Mouse (Mus musculus) liver, postnatal 0 days (tissue): ENCODE measurements around the gene Cers1. TPM values are rescaled to one million over a fixed set of nuclear protein-coding genes. Genes with fewer than 3 reads are reported as not detected.

Experiments used
- ATAC-seq: fragments of 200-750 bp; cut with Nextera tagmentation; 2 replicates; pipeline ENCODE4 v1.8.0; 2017; ENCODE audit warnings: mild to moderate bottlenecking, moderate library complexity
- DNase-seq: peaks from one replicate; pipeline ENCODE4 v3.0.0-alpha.2; 2016
- H3K27ac ChIP-seq: fragments of 300-500 bp; sonication (generic); 2 replicates; pipeline ENCODE4 v1.5.1; 2014; ENCODE audit warnings: antibody characterized with exemption, moderate library complexity, mild to moderate bottlenecking, low read depth
- H3K27me3 ChIP-seq: fragments of 300-500 bp; sonication (generic); 2 replicates; pipeline ENCODE4 v1.6.1; 2014; ENCODE audit warnings: low read length, control low read depth, mixed read lengths; ENCODE audit not compliant: insufficient read depth
- H3K36me3 ChIP-seq: fragments of 300-500 bp; sonication (generic); replicated peaks from 2 replicates; pipeline ENCODE4 v1.6.1; 2014; ENCODE audit warnings: mild to moderate bottlenecking, control low read depth, low read length, moderate library complexity, mixed read lengths; ENCODE audit not compliant: insufficient read depth
- H3K4me1 ChIP-seq: fragments of 300-500 bp; sonication (generic); 2 replicates; pipeline ENCODE4 v1.6.1; 2014; ENCODE audit warnings: antibody characterized with exemption, mild to moderate bottlenecking, control low read depth; ENCODE audit not compliant: insufficient read depth
- H3K4me2 ChIP-seq: fragments of 300-500 bp; sonication (generic); 2 replicates; pipeline ENCODE4 v1.6.1; 2014; ENCODE audit warnings: low read depth, mild to moderate bottlenecking, low read length, moderate library complexity, mixed read lengths
- H3K4me3 ChIP-seq: fragments of 300-500 bp; sonication (generic); 2 replicates; pipeline ENCODE4 v1.5.1; 2014; ENCODE audit warnings: low read depth, low read length
- H3K9ac ChIP-seq: fragments of 300-500 bp; sonication (generic); replicated peaks from 2 replicates; pipeline ENCODE4 v1.6.1; 2014; ENCODE audit warnings: mild to moderate bottlenecking, moderate library complexity
- H3K9me3 ChIP-seq: fragments of 300-500 bp; sonication (generic); 2 replicates; pipeline ENCODE4 v1.6.1; 2016; ENCODE audit warnings: mild to moderate bottlenecking, control low read depth, low read length, mixed read lengths
- CTCF ChIP-seq: sonication (generic); IDR thresholded peaks from 2 replicates; pipeline ENCODE4 v1.5.1; 2016; ENCODE audit warnings: antibody characterized with exemption, low read depth
- EP300 ChIP-seq: IDR thresholded peaks from 2 replicates; pipeline ENCODE4 v1.6.1; 2016; ENCODE audit warnings: antibody characterized with exemption, low read depth, mild to moderate bottlenecking
- WGBS: fragments of 180-500 bp; shearing (Covaris S2); extraction: QIAGEN DNeasy Blood & Tissue Kit; methylation state at CpG from one replicate; pipeline ENCODE4 v1.1.7; 2014; ENCODE audit not compliant: insufficient replicate concordance; 5-methylcytosine and 5-hydroxymethylcytosine counted together
- polyA plus RNA-seq: library from polyadenylated mRNA; unstranded; fragments of >200 nt; fragmentation: Nextera tagmentation; extraction: Ambion mirVana; gene quantifications from 2 replicates; pipeline ENCODE4 v1.2.1, GENCODE M21; 2015

Gene Cers1
- polyA plus RNA-seq, 1 experiment from 2014 or later: not detected

DNA sequence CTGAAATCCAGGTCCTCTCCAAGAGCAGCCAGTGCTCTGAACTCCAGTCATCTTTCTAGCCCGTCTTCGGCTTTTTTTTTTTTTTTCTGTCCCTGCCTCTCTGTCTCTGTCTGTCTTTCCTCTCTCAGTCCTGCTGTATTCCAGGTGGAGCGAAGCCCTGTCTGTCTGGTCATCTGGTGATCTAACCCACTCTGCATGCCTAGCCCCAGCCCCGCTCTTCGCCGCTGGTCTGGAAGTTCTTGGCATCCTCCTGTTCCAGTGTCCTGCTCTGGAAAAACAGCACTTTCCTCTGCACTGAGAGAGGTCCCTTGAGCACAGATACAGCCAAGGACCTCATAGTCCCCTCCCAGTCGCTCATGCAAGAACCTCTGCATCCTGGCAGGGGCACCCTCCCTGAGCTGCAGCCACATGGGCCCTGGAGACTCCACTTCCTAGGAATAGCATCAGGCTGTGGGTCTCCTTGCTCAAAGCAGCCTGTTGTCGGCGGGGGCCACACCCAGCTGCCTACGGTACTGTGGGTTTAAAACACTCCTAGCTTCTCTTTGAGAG is 46.0 kb downstream of the Cers1 start:
- Histone ChIP-seq H3K36me3 (no peaks in the 10 kb centered on the region), H3K27me3 (no peaks in the 10 kb centered on the region), H3K4me3 (no peak overlapping the region), H3K4me1 (peaks cover 10% of the 10 kb centered on the region), H3K9ac (no peak overlapping the region), H3K4me2 (no peak overlapping the region), H3K27ac (no peak overlapping the region), H3K9me3 (no peaks in the 10 kb centered on the region)
- 79% methylated on average over 10 of the region's 10 CpGs for WGBS
- no peak for DNase-seq
- TF ChIP-seq CTCF (no peak), EP300 (no peak)
- ATAC-seq: no peak

GRCm38 (mm10) chr8:70364066-70364465 is 48.5 kb downstream of the Cers1 start:
- Histone ChIP-seq H3K9ac (no peak overlapping the region), H3K36me3 (no peaks in the 10 kb centered on the region), H3K27me3 (no peaks in the 10 kb centered on the region), H3K4me1 (peaks cover 4% of the 10 kb centered on the region; the same call in 1 of the 2 replicates), H3K4me2 (no peak overlapping the region), H3K9me3 (no peaks in the 10 kb centered on the region), H3K27ac (peak overlapping the region; percentile 78), H3K4me3 (no peak overlapping the region)
- WGBS: 34% methylated on average over 5 of the region's 5 CpGs
- TF ChIP-seq EP300 (peak; percentile 23; the same call in 1 of the 2 replicates), CTCF (no peak)
- DNase-seq (peak; percentile 80), ATAC-seq (peak; percentile 92)

- H3K9me3 ChIP-seq: no peaks in the 10 kb centered on the region
- H3K27me3 ChIP-seq: peaks cover under 1% of the 10 kb centered on the region
- H3K4me2 ChIP-seq: no peak overlapping the region
- TF ChIP-seq CTCF: no peak
- no peak for TF ChIP-seq EP300
- no peak overlapping the region for H3K27ac ChIP-seq
- H3K9ac ChIP-seq: no peak overlapping the region
- H3K4me3 ChIP-seq: no peak overlapping the region
- H3K4me1 ChIP-seq: peaks cover 4% of the 10 kb centered on the region; the same call in 1 of the 2 replicates
- ATAC-seq (no peak), DNase-seq (no peak)
- H3K36me3 ChIP-seq: no peaks in the 10 kb centered on the region
- WGBS: 63% methylated on average over 5 of the region's 5 CpGs
These were observed 51.0 kb downstream of the Cers1 start for GRCm38 (mm10) chr8:70366588-70366987.

DNA sequence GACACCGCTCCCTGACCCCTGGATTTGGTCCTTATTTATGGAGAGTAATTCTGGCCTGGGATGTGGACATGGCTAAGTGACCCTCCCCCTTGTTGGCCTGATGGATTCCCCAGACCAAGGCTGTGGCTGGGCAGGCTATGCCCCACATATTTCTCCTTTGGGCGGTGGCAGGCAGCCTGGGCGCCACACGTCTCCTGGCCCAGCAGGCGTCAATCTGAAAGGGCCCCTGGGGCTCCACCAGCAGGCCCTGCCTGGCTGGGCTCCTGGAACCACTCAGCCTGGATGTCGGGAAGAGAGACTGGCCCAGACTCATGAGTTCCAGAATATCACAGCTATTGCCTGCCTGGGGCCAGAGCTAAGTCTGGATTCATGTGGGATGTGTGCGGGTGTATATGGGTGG is 54.9 kb downstream of the Cers1 start:
- H3K4me2 ChIP-seq: no peak overlapping the region
- no peak overlapping the region for H3K4me3 ChIP-seq
- peaks cover 40% of the 10 kb centered on the region for H3K27me3 ChIP-seq
- H3K27ac ChIP-seq: no peak overlapping the region
- DNase-seq (no peak), ATAC-seq (no peak)
- no peak overlapping the region for H3K9ac ChIP-seq
- TF ChIP-seq EP300 (no peak), CTCF (no peak)
- no peaks in the 10 kb centered on the region for H3K9me3 ChIP-seq
- 82% methylated on average over 7 of the region's 7 CpGs for WGBS
- peaks cover 14% of the 10 kb centered on the region for H3K4me1 ChIP-seq
- H3K36me3 ChIP-seq: no peaks in the 10 kb centered on the region

DNA sequence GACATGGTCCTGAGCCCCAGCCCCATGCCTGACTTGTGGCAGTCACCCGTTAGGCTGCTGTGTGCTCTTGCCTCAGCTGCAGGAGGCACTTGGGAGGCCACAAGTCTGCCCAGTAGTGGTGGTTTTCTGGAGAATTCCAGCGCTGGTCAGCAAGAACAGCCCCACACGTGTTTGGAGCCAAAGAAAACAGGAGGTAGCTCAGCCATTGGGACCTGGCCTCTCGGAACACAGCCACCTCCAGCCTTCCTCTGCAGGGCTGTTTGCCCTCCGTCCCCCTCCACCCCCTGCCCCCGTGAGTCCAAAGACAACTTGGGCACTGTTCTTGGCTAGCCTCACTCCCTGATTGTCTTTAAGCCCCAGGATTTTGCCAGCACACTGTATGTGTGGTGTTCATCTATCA is 56.4 kb downstream of the Cers1 start:
- ATAC-seq (no peak), DNase-seq (no peak)
- WGBS: 51% methylated on average over 6 of the region's 6 CpGs
- no peak overlapping the region for H3K9ac ChIP-seq
- no peak overlapping the region for H3K4me2 ChIP-seq
- no peak overlapping the region for H3K27ac ChIP-seq
- no peaks in the 10 kb centered on the region for H3K9me3 ChIP-seq
- no peak overlapping the region for H3K4me3 ChIP-seq
- no peaks in the 10 kb centered on the region for H3K36me3 ChIP-seq
- peaks cover 26% of the 10 kb centered on the region for H3K4me1 ChIP-seq
- peaks cover 55% of the 10 kb centered on the region for H3K27me3 ChIP-seq
- no peak for TF ChIP-seq EP300

GRCm38 (mm10) chr8:70373397-70374317 is 58.1 kb downstream of the Cers1 start, which contains the start of gene Comp:
Comp (plus strand) TSS chr8:70373558.
- ATAC-seq (no peak), DNase-seq (no peak)
- Histone ChIP-seq H3K9me3 (no peaks in the 10 kb centered on the region), H3K27ac (no peak within 1 kb of the TSS), H3K36me3 (no peaks in the 10 kb centered on the region), H3K4me2 (peak within 1 kb of the TSS; percentile 68), H3K27me3 (peaks cover 70% of the 10 kb centered on the region), H3K4me3 (peak within 1 kb of the TSS; percentile 53), H3K4me1 (peaks cover 26% of the 10 kb centered on the region), H3K9ac (no peak within 1 kb of the TSS; the same call in 1 of the 2 replicates)
- WGBS: 6% methylated on average over 47 of the region's 47 CpGs
- TF ChIP-seq EP300 (no peak), CTCF (no peak)
